10 mouse cellular contexts compared by ENCODE assay signal in genomic region chr11:88989530-88989929, GRCm38 (mm10). TPM values are rescaled to one million over a fixed set of nuclear protein-coding genes. Genes with fewer than 3 reads are reported as not detected.
DNase-seq lines count a peak whose midpoint lies in the region; ATAC-seq and TF ChIP-seq lines count a peak whose summit lies in the region.
"Had no signal": no experiment of that assay in that cellular context is flagged by ENCODE, and none has a peak within 500 bp of the region (broad histone marks: within the 10 kb centered on the region; RNA-seq: fewer than 3 reads in every experiment).

No protein-coding gene starts in this region.

- peak; percentile 78 for ATAC-seq in heart, postnatal 0 days (ENCODE audit: insufficient read depth, low read depth)
- ATAC-seq in lung, postnatal 0 days: peak; percentile 82

- no peak for TF ChIP-seq EP300 in heart, postnatal 0 days (IDR thresholded peaks at IDR 0.05; ENCODE audit: low read depth)
- no peak for TF ChIP-seq EP300 in lung, postnatal 0 days (IDR thresholded peaks at IDR 0.05)

- peak; percentile 63 for TF ChIP-seq CTCF in heart, postnatal 0 days (IDR thresholded peaks at IDR 0.05; ENCODE audit: low read depth)
- peak; percentile 27; the same call in 1 of the 2 replicates for TF ChIP-seq CTCF in brain, embryonic 14.5 days (IDR thresholded peaks at IDR 0.05; ENCODE audit: borderline replicate concordance, extremely low read depth, insufficient read depth, insufficient read length)
- TF ChIP-seq CTCF in lung, postnatal 0 days (IDR thresholded peaks at IDR 0.05): peak; percentile 73

- intact Hi-C loops in heart, postnatal 25 days (cut with DNase I): loop anchor here (1.0 to 10.0 kb wide), 2 partner anchors 50 to 175 kb away; no protein-coding TSS in a partner anchor

- no peak overlapping the region for H3K27ac ChIP-seq in heart, postnatal 0 days (ENCODE audit: low read depth)
- H3K27ac ChIP-seq in lung, postnatal 0 days (ENCODE audit: low read length): no peak overlapping the region
- H3K27ac ChIP-seq: hindbrain, embryonic 15.5 days; macrophage had no signal

- no peaks in the 10 kb centered on the region for H3K9me3 ChIP-seq in heart, postnatal 0 days (replicated peaks; ENCODE audit: control insufficient read depth, low read length)
- H3K9me3 ChIP-seq in lung, postnatal 0 days (ENCODE audit: low read length): no peaks in the 10 kb centered on the region
- H3K9me3 ChIP-seq: hindbrain, embryonic 15.5 days had no signal

- peaks cover 28% of the 10 kb centered on the region for H3K36me3 ChIP-seq in heart, postnatal 0 days (replicated peaks; ENCODE audit: control insufficient read depth, insufficient read depth, low read length)
- H3K36me3 ChIP-seq in lung, postnatal 0 days (ENCODE audit: insufficient read depth, low read length): no peaks in the 10 kb centered on the region

- H3K27me3 ChIP-seq in heart, postnatal 0 days (ENCODE audit: control insufficient read depth, insufficient read depth, low read length): no peaks in the 10 kb centered on the region
- H3K27me3 ChIP-seq in lung, postnatal 0 days (replicated peaks; ENCODE audit: insufficient read depth, low read length): no peaks in the 10 kb centered on the region
- H3K27me3 ChIP-seq: hindbrain, embryonic 15.5 days had no signal

- H3K4me2 ChIP-seq in heart, postnatal 0 days (ENCODE audit: low read depth, low read length): no peak overlapping the region
- no peak overlapping the region for H3K4me2 ChIP-seq in lung, postnatal 0 days (replicated peaks; ENCODE audit: low read depth, low read length)
- H3K4me2 ChIP-seq: hindbrain, embryonic 15.5 days had no signal

- no peak overlapping the region for H3K4me3 ChIP-seq in heart, postnatal 0 days (ENCODE audit: low read depth, low read length)
- no peak overlapping the region for H3K4me3 ChIP-seq in lung, postnatal 0 days (ENCODE audit: low read depth, low read length)
- H3K4me3 ChIP-seq: hindbrain, embryonic 15.5 days had no signal

- DNase-seq in heart, postnatal 0 days (ENCODE audit: low spot score): no peak
- DNase-seq in heart, adult 8-10 months (ENCODE audit: low spot score): no peak
- DNase-seq in B cell, adult 2 months: peak; percentile 47 to 51
- DNase-seq in brain, embryonic 14.5 days (ENCODE audit: low read depth): peak; percentile 26
- peak; percentile 79 for DNase-seq in lung, postnatal 0 days (ENCODE audit: low spot score)
- DNase-seq in heart, postnatal 25 days (ENCODE audit: low spot score): no peak
- DNase-seq in left cerebral cortex, adult 18-20 months (ENCODE audit: low spot score in 2 of 2): no peak
- DNase-seq in adrenal gland, postnatal 4 days (ENCODE audit: low spot score in 2 of 2): no peak

- H3K4me1 ChIP-seq in heart, postnatal 0 days (ENCODE audit: control insufficient read depth, insufficient read depth): no peaks in the 10 kb centered on the region
- H3K4me1 ChIP-seq in lung, postnatal 0 days (ENCODE audit: insufficient read depth, low read depth, low read length): no peaks in the 10 kb centered on the region
- H3K4me1 ChIP-seq: hindbrain, embryonic 15.5 days had no signal

- no peak overlapping the region for H3K9ac ChIP-seq in heart, postnatal 0 days (replicated peaks; ENCODE audit: low read depth, low read length)
- no peak overlapping the region for H3K9ac ChIP-seq in lung, postnatal 0 days (replicated peaks; ENCODE audit: low read depth)
- H3K9ac ChIP-seq: hindbrain, embryonic 15.5 days had no signal

- 52% methylated on average over 5 of the region's 5 CpGs for WGBS in heart, postnatal 0 days
- WGBS in lung, postnatal 0 days: 56% methylated on average over 5 of the region's 5 CpGs

- TF ChIP-seq POLR2A in brain, embryonic 14.5 days (IDR thresholded peaks at IDR 0.05; ENCODE audit: borderline replicate concordance, extremely low read depth, insufficient read depth, insufficient read length, poor library complexity, severe bottlenecking): no peak

RNA-seq across cellular contexts. Expression of gene Trim25, which starts 9.6 kb away (rescaled TPM):
- 7.8 and 10.5 TPM in 2 replicates for total RNA-seq in heart, postnatal 0 days (2014; rRNA removed; ENCODE audit: low replicate concordance)
- 14.5 and 16.1 TPM in 2 replicates for polyA plus RNA-seq in heart, postnatal 0 days (2015; fragmentation: Nextera tagmentation; extraction: Ambion mirVana)
- total RNA-seq in heart, adult 8-10 months (2022): 10 to 100 TPM; 16.8 to 21.3 (median 17.1) TPM
- 1.7 and 3.2 TPM in 2 replicates for polyA plus RNA-seq in brain, embryonic 14.5 days (2012; rRNA removed)
- 23.5 and 24.3 TPM in 2 replicates for polyA plus RNA-seq in lung, postnatal 0 days (2015; fragmentation: Nextera tagmentation; extraction: Ambion mirVana)
- 10 to 100 TPM; 20.5 to 22.7 TPM for total RNA-seq in heart, postnatal 25 days (2021)
- total RNA-seq in left cerebral cortex, adult 18-20 months (2021): 1 to 10 TPM; 3.1 to 4.5 TPM
- total RNA-seq in adrenal gland, postnatal 4 days (2021): 100 to 1,000 TPM; 133 to 137 TPM

RNA-seq across cellular contexts. Expression of gene Coil, which starts 19.5 kb away (rescaled TPM):
- total RNA-seq in heart, postnatal 0 days (2014; rRNA removed; ENCODE audit: low replicate concordance): 5.3 and 8.5 TPM in 2 replicates
- 4.6 and 5.3 TPM in 2 replicates for polyA plus RNA-seq in heart, postnatal 0 days (2015; fragmentation: Nextera tagmentation; extraction: Ambion mirVana)
- total RNA-seq in heart, adult 8-10 months (2022): 1 to 10 TPM; 4.2 to 5.4 (median 4.8) TPM
- 28.9 and 31.3 TPM in 2 replicates for polyA plus RNA-seq in brain, embryonic 14.5 days (2012; rRNA removed)
- 5.6 and 5.8 TPM in 2 replicates for polyA plus RNA-seq in lung, postnatal 0 days (2015; fragmentation: Nextera tagmentation; extraction: Ambion mirVana)
- 1 to 10 TPM; 4.6 to 4.9 TPM for total RNA-seq in heart, postnatal 25 days (2021)
- total RNA-seq in left cerebral cortex, adult 18-20 months (2021): 10 to 100 TPM; 20.6 to 22.1 TPM
- 10 to 100 TPM; 14.0 to 14.3 TPM for total RNA-seq in adrenal gland, postnatal 4 days (2021)

RNA-seq across cellular contexts. Expression of gene Elobl, which starts 22.8 kb away (rescaled TPM):
- not detected in 2 replicates for total RNA-seq in heart, postnatal 0 days (2014; rRNA removed; ENCODE audit: low replicate concordance)
- not detected in 2 replicates for polyA plus RNA-seq in heart, postnatal 0 days (2015; fragmentation: Nextera tagmentation; extraction: Ambion mirVana)
- total RNA-seq in heart, adult 8-10 months (2022): not detected
- not detected in 2 replicates for polyA plus RNA-seq in brain, embryonic 14.5 days (2012; rRNA removed)
- polyA plus RNA-seq in lung, postnatal 0 days (2015; fragmentation: Nextera tagmentation; extraction: Ambion mirVana): not detected in 2 replicates
- not detected for total RNA-seq in heart, postnatal 25 days (2021)
- not detected for total RNA-seq in left cerebral cortex, adult 18-20 months (2021)
- total RNA-seq in adrenal gland, postnatal 4 days (2021): not detected
- polyA plus RNA-seq: hindbrain, embryonic 15.5 days; macrophage had no signal

RNA-seq across cellular contexts. Expression of gene Scpep1, which starts 34.3 kb away (rescaled TPM):
- 36.0 and 44.6 TPM in 2 replicates for total RNA-seq in heart, postnatal 0 days (2014; rRNA removed; ENCODE audit: low replicate concordance)
- 36.9 and 41.4 TPM in 2 replicates for polyA plus RNA-seq in heart, postnatal 0 days (2015; fragmentation: Nextera tagmentation; extraction: Ambion mirVana)
- total RNA-seq in heart, adult 8-10 months (2022): 10 to 100 TPM; 11.8 to 13.1 (median 12.8) TPM
- polyA plus RNA-seq in brain, embryonic 14.5 days (2012; rRNA removed): 15.7 and 16.5 TPM in 2 replicates
- 63.0 and 68.8 TPM in 2 replicates for polyA plus RNA-seq in lung, postnatal 0 days (2015; fragmentation: Nextera tagmentation; extraction: Ambion mirVana)
- 10 to 100 TPM; 16.8 to 20.3 TPM for total RNA-seq in heart, postnatal 25 days (2021)
- total RNA-seq in left cerebral cortex, adult 18-20 months (2021): 10 to 100 TPM; 19.2 to 20.4 TPM
- total RNA-seq in adrenal gland, postnatal 4 days (2021): 100 to 1,000 TPM; 149 to 159 TPM

Comparison
In these comparisons a context has a peak if more than half of its experiments do, and no peak if none do; other contexts are left out.
1. DNase-seq: peak in B cell, adult 2 months (2 of 2), brain, embryonic 14.5 days (single experiment) and lung, postnatal 0 days (single experiment); none in heart, postnatal 0 days (single experiment), heart, adult 8-10 months (single experiment), heart, postnatal 25 days (single experiment), left cerebral cortex, adult 18-20 months (0 of 2) and adrenal gland, postnatal 4 days (0 of 2).
2. RNA of gene Trim25, which starts 9.6 kb away (total RNA-seq): 133 to 137 TPM in adrenal gland, postnatal 4 days; 20.5 to 22.7 TPM in heart, postnatal 25 days, 16.8 to 21.3 TPM in heart, adult 8-10 months, 7.8 to 10.5 TPM in heart, postnatal 0 days and 3.1 to 4.5 TPM in left cerebral cortex, adult 18-20 months; every median in the first group is over 4 times any median in the second.
3. Peak in every context shown above with its lines, with median percentiles within 50 percentile points of each other: CTCF ChIP-seq.